Mouse (Mus musculus): ENCODE measurements around the gene Higd1b.

Higd1b gene

GRCm38 (mm10) chr11:102835549-102835948 is at the start of gene Higd1b:
TSS of gene Higd1b (plus strand) at chr11:102835849.
- DNase-seq, result peak; percentile 31

DNA sequence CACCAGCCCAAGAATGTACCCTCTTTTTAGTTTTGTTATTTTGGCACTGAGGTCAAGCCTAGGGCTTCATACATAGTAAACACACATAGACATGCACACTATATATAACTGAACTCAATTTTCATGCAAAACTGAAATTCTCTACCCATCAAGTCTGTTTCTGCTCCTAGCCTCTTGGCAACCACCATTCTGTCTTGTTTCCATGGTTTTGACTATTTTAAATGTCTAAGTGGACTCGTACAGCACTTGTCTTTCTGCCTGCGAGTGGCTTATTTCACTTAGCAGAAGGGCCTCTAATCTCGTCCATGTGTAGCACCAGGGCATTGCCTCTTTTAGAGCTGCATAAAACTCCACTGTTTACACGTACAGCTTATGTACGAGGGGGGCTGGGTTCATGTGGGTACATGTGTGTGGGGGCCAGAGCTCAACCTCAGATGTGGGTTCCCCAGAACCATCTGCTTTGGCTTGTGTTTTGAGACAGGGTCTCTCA is 47.9 kb upstream of the Higd1b start:
- no peak for DNase-seq

DNA sequence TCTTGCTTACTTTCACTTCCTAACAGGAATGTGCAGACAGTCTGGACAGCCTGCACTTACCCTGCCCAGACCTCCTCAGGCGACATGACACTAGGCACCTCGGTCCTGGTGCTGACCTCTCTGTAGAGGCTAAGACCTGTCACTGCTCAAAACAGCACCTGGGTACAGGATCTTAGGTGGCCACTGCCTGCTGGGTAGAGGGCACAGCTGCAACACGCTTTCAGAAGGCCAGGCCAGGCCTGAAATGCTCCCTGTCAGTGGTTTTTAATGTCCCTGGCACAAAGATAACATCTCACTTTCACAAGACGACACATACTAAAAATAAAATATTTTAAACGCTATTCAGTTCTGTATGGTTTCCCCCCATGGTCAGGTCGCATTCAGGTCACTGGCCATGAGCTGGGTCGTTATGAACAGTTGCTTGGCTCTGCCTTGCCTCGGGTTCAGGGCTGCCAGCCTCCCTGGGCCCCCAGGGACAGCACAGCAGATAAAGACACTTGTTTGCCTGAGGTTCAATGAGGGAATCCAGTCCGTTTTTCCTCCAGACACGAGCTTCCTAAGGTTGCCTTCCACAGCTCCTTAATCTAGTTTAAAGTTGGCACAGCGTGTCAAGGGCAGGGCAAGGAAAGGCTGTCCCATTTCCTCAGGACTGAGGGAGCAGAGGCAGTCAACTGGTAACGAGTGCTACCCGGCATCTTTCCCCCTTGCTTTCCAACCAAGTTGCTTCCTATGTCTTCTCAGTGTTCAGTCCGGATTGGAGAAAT is 43.8 kb upstream of the Higd1b start:
- DNase-seq, result peak; percentile 16

DNA sequence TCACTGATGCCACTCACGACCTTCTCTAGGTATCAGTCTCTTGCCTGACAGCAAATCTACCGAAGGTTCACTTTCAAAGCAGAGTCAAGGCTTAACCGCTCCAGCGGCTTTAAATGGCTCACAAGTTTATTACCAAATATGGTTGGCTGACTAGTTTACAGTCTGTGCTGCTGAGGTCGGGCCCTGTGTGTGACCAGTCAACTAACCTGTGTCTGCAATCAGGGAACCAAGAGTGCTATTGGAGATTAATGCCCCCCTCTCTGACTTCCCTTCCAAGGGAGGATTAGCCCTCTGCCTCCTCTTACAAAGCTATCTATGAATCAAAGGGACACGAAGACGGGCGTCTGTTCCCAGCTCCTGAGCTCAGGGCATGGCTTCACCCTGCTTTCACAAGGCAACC is 41.5 kb upstream of the Higd1b start:
- DNase-seq, result no peak

DNA sequence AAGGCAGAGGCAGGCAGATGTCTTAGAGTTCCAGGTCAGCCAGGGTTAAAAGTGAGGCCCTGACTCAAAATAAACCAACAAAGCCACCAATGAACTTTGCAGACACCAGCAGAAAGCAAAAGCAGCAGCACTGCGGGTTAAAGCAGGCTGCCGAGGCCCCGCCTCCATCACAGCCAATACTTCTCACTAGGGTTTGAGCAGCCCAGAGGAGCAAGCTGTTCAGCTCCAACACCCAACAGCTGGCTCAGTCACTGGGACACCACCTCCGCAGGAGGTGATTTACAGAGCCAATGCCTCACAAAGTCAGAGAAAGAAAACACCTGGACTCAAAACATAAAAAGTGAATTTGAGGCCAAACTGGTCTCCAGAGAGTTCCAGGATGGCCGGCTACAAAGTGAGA is 32.2 kb upstream of the Higd1b start:
- peak; percentile 21 for DNase-seq

GRCm38 (mm10) chr11:102808246-102808645 is 27.4 kb upstream of the Higd1b start:
- no peak for DNase-seq

GRCm38 (mm10) chr11:102810721-102811485 is 24.7 kb upstream of the Higd1b start:
- DNase-seq, result peak; percentile 55

GRCm38 (mm10) chr11:102814881-102815280 is 20.8 kb upstream of the Higd1b start:
- no peak for DNase-seq

GRCm38 (mm10) chr11:102818121-102819020 is 17.3 kb upstream of the Higd1b start:
- DNase-seq, result peak; percentile 47

DNA sequence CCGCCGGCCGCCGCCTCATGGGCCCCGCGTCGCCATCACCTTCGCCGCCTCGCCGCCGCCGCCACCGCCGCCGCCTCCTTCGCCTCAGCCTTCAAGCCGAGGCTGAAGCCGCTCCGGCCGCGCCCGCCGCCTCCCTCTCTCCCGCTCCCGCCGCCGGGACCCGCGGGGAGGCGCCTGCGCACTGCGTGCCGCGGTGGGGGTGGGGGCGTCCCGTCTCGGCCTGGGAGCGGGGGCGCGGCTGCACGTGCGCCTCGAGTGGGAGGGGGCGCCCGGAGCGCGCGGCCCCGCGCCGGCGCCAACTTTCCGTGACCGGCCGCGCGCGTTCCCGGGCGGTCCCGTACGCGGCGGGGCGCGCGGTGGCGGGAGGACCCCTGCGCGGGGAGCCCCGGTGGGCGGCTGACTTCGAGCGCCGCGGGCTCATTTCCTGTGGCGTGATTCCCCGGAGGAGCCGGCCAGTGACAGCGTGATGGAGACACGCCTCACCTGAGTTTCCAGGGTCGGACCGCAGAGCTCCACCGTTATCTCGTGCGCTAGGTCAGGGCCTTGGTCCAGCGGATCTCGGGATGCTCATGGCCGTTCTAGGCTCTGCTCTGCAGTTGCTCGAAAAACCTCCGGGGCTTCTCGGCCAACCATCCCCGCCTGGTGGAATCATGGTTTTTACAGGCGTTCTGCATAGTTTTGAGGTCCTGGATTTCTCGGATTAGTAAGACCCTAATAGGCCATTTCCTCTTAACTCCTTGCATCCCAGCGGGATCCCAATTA is 16.4 kb upstream of the Higd1b start, which contains the start of gene Gjc1:
TSS of gene Gjc1 (minus strand) at position 680 of the 762 bp plus-strand sequence.
- peak; percentile 78 for DNase-seq

GRCm38 (mm10) chr11:102819783-102820385 is 15.8 kb upstream of the Higd1b start:
- no peak for DNase-seq

GRCm38 (mm10) chr11:102820432-102820831 is 15.2 kb upstream of the Higd1b start:
- no peak for DNase-seq

DNA sequence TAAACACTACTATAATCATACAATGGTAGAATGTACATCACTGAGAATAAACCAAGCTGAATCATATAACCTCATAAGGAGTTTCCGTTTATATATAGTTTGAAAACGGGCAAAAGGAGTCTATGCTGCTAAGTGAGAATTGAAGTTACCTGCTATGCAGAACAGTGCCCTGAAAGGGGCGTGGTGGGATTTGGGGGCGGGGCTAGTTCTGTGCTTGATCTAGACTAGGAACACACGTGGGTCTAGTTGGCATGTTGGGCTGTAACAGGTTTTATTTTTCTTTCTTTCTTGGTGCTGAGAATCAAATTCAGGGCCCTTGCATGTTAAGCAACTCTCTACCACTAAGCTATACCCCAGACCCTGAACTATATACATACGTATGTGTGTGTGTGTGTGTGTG is 14.4 kb upstream of the Higd1b start:
- no peak for DNase-seq

DNA sequence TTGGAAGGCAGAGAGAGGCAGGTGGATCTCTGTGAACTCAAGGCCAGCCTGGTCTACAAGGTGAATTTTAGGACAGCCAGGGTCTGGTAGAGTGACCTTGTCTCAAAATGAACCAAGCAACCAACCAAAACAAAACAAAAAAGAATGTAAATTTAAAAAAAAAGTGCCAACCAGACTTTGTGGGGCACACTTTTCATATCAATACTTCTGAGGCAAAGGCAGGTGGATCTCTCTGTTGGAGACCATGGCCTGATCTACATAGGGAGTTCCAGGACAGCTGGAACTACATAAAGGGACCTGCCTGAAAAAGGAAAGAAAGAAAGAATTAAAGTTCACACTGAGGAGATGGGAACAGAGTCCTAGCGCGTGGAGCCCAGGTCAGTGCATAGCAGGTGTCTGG is 9.2 kb upstream of the Higd1b start:
- no peak for DNase-seq

GRCm38 (mm10) chr11:102827097-102827496 is 8.6 kb upstream of the Higd1b start:
- DNase-seq, result no peak

DNA sequence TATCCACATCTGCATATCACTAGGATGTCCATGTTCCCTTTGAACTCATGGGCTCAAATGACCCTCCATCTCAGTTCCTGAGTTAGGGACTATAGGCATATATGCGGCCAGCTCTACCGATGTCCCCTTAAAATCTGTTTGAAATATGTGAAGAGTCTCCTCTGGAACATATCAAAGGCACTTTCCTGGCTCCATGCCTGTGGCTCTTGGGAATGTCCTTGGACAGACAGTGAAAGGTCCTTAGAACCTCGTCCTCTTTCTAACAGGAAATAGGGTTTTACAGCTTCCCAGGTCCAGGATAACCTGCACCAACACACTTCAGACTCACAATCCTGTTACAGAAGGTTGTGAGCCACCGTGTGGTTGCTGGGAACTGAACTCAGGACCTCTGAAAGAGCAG is 5.4 kb upstream of the Higd1b start:
- no peak for DNase-seq

- DNase-seq, result no peak
Observed at GRCm38 (mm10) chr11:102832700-102833297, 2.9 kb upstream of the Higd1b start.

GRCm38 (mm10) chr11:102834219-102834618 is 1.4 kb upstream of the Higd1b start:
- peak; percentile 49 for DNase-seq

DNA sequence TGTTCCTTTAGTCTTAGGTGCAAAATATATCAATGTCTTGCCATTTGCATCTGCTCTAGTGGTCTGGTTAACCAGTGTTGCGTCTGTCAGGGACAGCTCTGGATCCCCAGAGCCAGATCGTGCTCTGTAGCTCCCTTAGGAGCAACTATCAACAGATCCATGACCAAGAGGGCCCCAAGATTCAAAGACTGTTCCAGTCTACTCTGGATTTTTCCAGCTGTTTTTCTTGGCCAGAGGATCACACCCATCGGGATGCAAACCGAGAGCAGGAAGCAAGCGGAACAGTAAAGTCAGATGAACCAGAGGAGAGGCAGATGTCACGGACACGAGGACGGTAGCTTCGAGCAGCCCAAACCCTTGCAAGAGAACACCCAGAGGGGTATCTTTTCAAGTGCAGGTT is 497 bp downstream of the Higd1b start:
- DNase-seq, result no peak

DNA sequence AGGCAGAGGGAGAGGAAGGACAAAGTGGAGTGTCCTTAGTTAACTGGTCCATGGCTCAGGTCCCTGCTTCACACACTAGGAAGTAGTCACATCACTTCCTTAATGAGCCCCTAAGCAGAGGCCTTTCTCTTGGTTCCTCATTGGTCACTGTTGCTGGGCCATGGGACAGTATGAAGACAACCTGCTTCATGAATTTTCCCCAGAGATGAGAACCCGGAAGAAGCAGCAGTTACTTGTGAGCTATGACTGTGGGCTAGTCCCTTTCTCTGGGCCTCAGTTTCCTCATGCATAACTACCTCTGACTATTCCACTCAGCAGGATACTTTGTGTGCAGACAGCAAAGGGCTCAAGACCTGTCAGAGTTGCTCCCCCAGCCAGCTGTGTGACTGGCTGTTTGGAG is 1.7 kb downstream of the Higd1b start:
- DNase-seq, result no peak

DNA sequence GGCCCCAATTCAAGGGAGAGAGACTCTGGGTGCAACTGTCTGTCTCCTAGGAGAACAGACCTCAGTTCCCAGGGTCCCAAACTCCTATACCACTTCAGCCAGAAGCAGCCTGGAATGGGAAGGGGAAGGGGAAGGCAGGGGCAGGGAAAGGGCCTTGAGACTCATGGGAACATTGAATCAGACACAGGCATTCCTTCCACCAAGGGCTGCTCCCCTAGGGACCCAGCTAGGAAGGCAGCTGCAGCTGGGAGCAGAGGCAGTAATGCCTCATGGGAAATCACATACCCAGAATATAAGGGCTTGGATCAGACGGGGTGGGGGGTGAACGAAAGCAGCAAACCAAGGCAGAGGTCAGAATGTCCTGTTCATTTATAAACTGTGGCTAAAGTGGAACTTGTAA is 2.5 kb downstream of the Higd1b start:
- peak; percentile 49 for DNase-seq
